Mouse (Mus musculus) testis, adult 2 months (tissue): ENCODE results near the gene Megf11.

Source experiments
- CTCF ChIP-seq: fragments of 200-500 bp; IDR thresholded peaks from 2 replicates; pipeline ENCODE4 v1.5.1; 2012; ENCODE audit warnings: low read depth, mild to moderate bottlenecking, inconsistent platforms, low read length, moderate library complexity; ENCODE audit not compliant: control insufficient read depth, insufficient read depth, insufficient replicate concordance
- POLR2A ChIP-seq: fragments of 200-500 bp; IDR thresholded peaks from 2 replicates; pipeline ENCODE4 v1.6.1; 2012; ENCODE audit warnings: low read depth, mild to moderate bottlenecking, inconsistent platforms, low read length, moderate library complexity; ENCODE audit not compliant: control insufficient read depth

GRCm38 (mm10) chr9:64371305-64371819 lies 14.1 kb upstream of the Megf11 start:
- no peak for TF ChIP-seq CTCF
- TF ChIP-seq POLR2A, result no peak
